Mouse (Mus musculus) erythroblast, embryonic 14.5 days (primary cell): Measurements from ENCODE around the gene Sult2a3.
"Not testable (repeated sequence)": the region's sequence is repeated elsewhere in the genome, so short reads cannot be mapped to it uniquely, and the experiment has no call there.

Experiments
- GATA1 ChIP-seq: IDR thresholded peaks from 2 replicates; pipeline ENCODE4 v1.6.1; 2012; ENCODE audit warnings: low read length, inconsistent platforms, mixed read lengths
- TAL1 ChIP-seq: IDR thresholded peaks from 3 replicates; pipeline ENCODE4 v1.6.1; 2012; ENCODE audit warnings: low read length, inconsistent platforms, mixed read lengths

GRCm38 (mm10) chr7:14047821-14048220 lies 75.0 kb downstream of the Sult2a3 start:
- TF ChIP-seq GATA1, TAL1: not testable (repeated sequence)
